8 mouse cellular contexts compared by ENCODE assay signal in genomic region chr17:28349264-28349880, GRCm38 (mm10). TPM values are rescaled to one million over a fixed set of nuclear protein-coding genes. Genes with fewer than 3 reads are reported as not detected.
DNase-seq lines count a peak whose midpoint lies in the region; ATAC-seq lines count a peak whose summit lies in the region.

No protein-coding gene starts in this region.

- WGBS in hindbrain, embryonic 11.5 days, result 10% methylated on average over 12 of the region's 13 CpGs
- 15% methylated on average over 12 of the region's 13 CpGs for WGBS in midbrain, embryonic 12.5 days

- H3K4me1 ChIP-seq in hindbrain, embryonic 11.5 days (replicated peaks; ENCODE audit: control insufficient read depth, insufficient read depth, low read length), result peaks cover 16% of the 10 kb centered on the region
- H3K4me1 ChIP-seq in midbrain, embryonic 12.5 days, result peaks cover 50% of the 10 kb centered on the region

- peak; percentile 43 for DNase-seq in kidney, adult 18-20 months
- no peak for DNase-seq in kidney, adult 9 months
- peak; percentile 63 for DNase-seq in NIH3T3 (ENCODE audit: low read depth)
- DNase-seq in hindbrain, embryonic 11.5 days (ENCODE audit: low spot score), result peak; percentile 39
- no peak for DNase-seq in natural killer cell, adult 2 months (ENCODE audit: low spot score in 2 of 2)
- no peak for DNase-seq in spleen, postnatal 10 days (ENCODE audit: low spot score in 2 of 2)

- peak overlapping the region; percentile 95 for H3K4me2 ChIP-seq in hindbrain, embryonic 11.5 days (replicated peaks; ENCODE audit: low read depth, low read length)
- peak overlapping the region; percentile 88 for H3K4me2 ChIP-seq in midbrain, embryonic 12.5 days (replicated peaks)

- peak overlapping the region; percentile 45; the same call in 1 of the 2 replicates for H3K27ac ChIP-seq in hindbrain, embryonic 11.5 days (ENCODE audit: low read depth, low read length)
- peak overlapping the region; percentile 55; the same call in 1 of the 2 replicates for H3K27ac ChIP-seq in midbrain, embryonic 12.5 days (replicated peaks)

- peak overlapping the region; percentile 77; the same call in 1 of the 2 replicates for H3K9ac ChIP-seq in hindbrain, embryonic 11.5 days (ENCODE audit: low read depth, low read length)
- peak overlapping the region; percentile 77 for H3K9ac ChIP-seq in midbrain, embryonic 12.5 days (replicated peaks)

- ATAC-seq in hindbrain, embryonic 11.5 days (ENCODE audit: low FRiP score), result no peak
- ATAC-seq in midbrain, embryonic 12.5 days (ENCODE audit: low FRiP score, low read depth), result no peak
- ATAC-seq in megakaryocyte-erythroid progenitor cell, adult 5-6 weeks (replicated peaks; ENCODE audit: low FRiP score, low TSS enrichment, poor library complexity, severe bottlenecking), result no peak

- peak overlapping the region; percentile 76 for H3K4me3 ChIP-seq in hindbrain, embryonic 11.5 days (ENCODE audit: low read depth, low read length)
- H3K4me3 ChIP-seq in midbrain, embryonic 12.5 days, result peak overlapping the region; percentile 63

- H3K9me3 ChIP-seq in hindbrain, embryonic 11.5 days (ENCODE audit: control insufficient read depth, low read length), result no peaks in the 10 kb centered on the region
- H3K9me3 ChIP-seq in midbrain, embryonic 12.5 days, result no peaks in the 10 kb centered on the region

- H3K36me3 ChIP-seq in hindbrain, embryonic 11.5 days (ENCODE audit: control insufficient read depth, insufficient read depth, low read length), result no peaks in the 10 kb centered on the region
- H3K36me3 ChIP-seq in midbrain, embryonic 12.5 days, result no peaks in the 10 kb centered on the region

- peaks cover 15% of the 10 kb centered on the region for H3K27me3 ChIP-seq in hindbrain, embryonic 11.5 days (ENCODE audit: control insufficient read depth, insufficient read depth, low read length)
- H3K27me3 ChIP-seq in midbrain, embryonic 12.5 days, result peaks cover 51% of the 10 kb centered on the region

RNA-seq across cellular contexts. Expression of gene Tead3, which starts 1.2 kb away (rescaled TPM):
- polyA plus RNA-seq in hindbrain, embryonic 11.5 days (2014; fragmentation: Nextera tagmentation; extraction: Ambion mirVana), result 3.7 and 5.1 TPM in 2 replicates
- polyA plus RNA-seq in midbrain, embryonic 12.5 days (2016; fragmentation: Nextera tagmentation; extraction: Ambion mirVana), result 5.2 and 5.7 TPM in 2 replicates
- 0.20 and 0.37 TPM in 2 replicates for total RNA-seq in megakaryocyte-erythroid progenitor cell, adult 5-6 weeks (2014; fragmentation: Nextera tagmentation)
- total RNA-seq in megakaryocyte-erythroid progenitor cell, adult 5-6 weeks (2017), result 0.30 TPM in 1 of 2 replicates, not detected in the other

RNA-seq across cellular contexts. Expression of gene Tulp1, which starts 15.7 kb away (rescaled TPM):
- polyA plus RNA-seq in hindbrain, embryonic 11.5 days (2014; fragmentation: Nextera tagmentation; extraction: Ambion mirVana), result 2.9 and 4.1 TPM in 2 replicates
- 4.9 and 5.1 TPM in 2 replicates for polyA plus RNA-seq in midbrain, embryonic 12.5 days (2016; fragmentation: Nextera tagmentation; extraction: Ambion mirVana)
- not detected in 2 replicates for total RNA-seq in megakaryocyte-erythroid progenitor cell, adult 5-6 weeks (2014; fragmentation: Nextera tagmentation)
- 0.99 TPM in 1 of 2 replicates, not detected in the other for total RNA-seq in megakaryocyte-erythroid progenitor cell, adult 5-6 weeks (2017)

RNA-seq across cellular contexts. Expression of gene Rpl10a, which starts 21.1 kb away (rescaled TPM):
- 445 and 475 TPM in 2 replicates for polyA plus RNA-seq in hindbrain, embryonic 11.5 days (2014; fragmentation: Nextera tagmentation; extraction: Ambion mirVana)
- 329 and 373 TPM in 2 replicates for polyA plus RNA-seq in midbrain, embryonic 12.5 days (2016; fragmentation: Nextera tagmentation; extraction: Ambion mirVana)
- 3,438 and 3,746 TPM in 2 replicates for total RNA-seq in megakaryocyte-erythroid progenitor cell, adult 5-6 weeks (2014; fragmentation: Nextera tagmentation)
- 861 and 1,170 TPM in 2 replicates for total RNA-seq in megakaryocyte-erythroid progenitor cell, adult 5-6 weeks (2017)

RNA-seq across cellular contexts. Expression of gene Fance, which starts 36.1 kb away (rescaled TPM):
- polyA plus RNA-seq in hindbrain, embryonic 11.5 days (2014; fragmentation: Nextera tagmentation; extraction: Ambion mirVana), result 18.7 and 22.5 TPM in 2 replicates
- 28.5 and 30.5 TPM in 2 replicates for polyA plus RNA-seq in midbrain, embryonic 12.5 days (2016; fragmentation: Nextera tagmentation; extraction: Ambion mirVana)
- 47.6 and 82.8 TPM in 2 replicates for total RNA-seq in megakaryocyte-erythroid progenitor cell, adult 5-6 weeks (2014; fragmentation: Nextera tagmentation)
- 21.0 and 56.9 TPM in 2 replicates for total RNA-seq in megakaryocyte-erythroid progenitor cell, adult 5-6 weeks (2017)

Comparison
In these comparisons a context has a peak if more than half of its experiments do, and no peak if none do; other contexts are left out.
1. DNase-seq: peak in kidney, adult 18-20 months (single experiment), NIH3T3 (single experiment) and hindbrain, embryonic 11.5 days (single experiment); none in kidney, adult 9 months (single experiment), natural killer cell, adult 2 months (0 of 2) and spleen, postnatal 10 days (0 of 2).